ENCODE assay signal across 8 mouse cellular contexts in genomic region chr15:81745601-81746114, GRCm38 (mm10). TPM values are rescaled to one million over a fixed set of nuclear protein-coding genes. Genes with fewer than 3 reads are reported as not detected.
DNase-seq lines count a peak whose midpoint lies in the region; ATAC-seq and TF ChIP-seq lines count a peak whose summit lies in the region.

No protein-coding gene starts in this region.

- H3K36me3 ChIP-seq in embryonic facial prominence, embryonic 12.5 days: no peaks in the 10 kb centered on the region
- no peaks in the 10 kb centered on the region for H3K36me3 ChIP-seq in heart, embryonic 11.5 days (ENCODE audit: control insufficient read depth, insufficient read depth, low read length)
- no peaks in the 10 kb centered on the region for H3K36me3 ChIP-seq in kidney, embryonic 14.5 days (ENCODE audit: control insufficient read depth, insufficient read depth, low read length)
- H3K36me3 ChIP-seq in liver, embryonic 14.5 days (replicated peaks; ENCODE audit: control insufficient read depth, insufficient read depth, low read depth): no peaks in the 10 kb centered on the region

- H3K27me3 ChIP-seq in embryonic facial prominence, embryonic 12.5 days: 0 out of 2 replicates have a peak, but pooled peaks cover 3% of the 10 kb centered on the region
- H3K27me3 ChIP-seq in heart, embryonic 11.5 days (ENCODE audit: control insufficient read depth, insufficient read depth, low read length): no peaks in the 10 kb centered on the region
- no peaks in the 10 kb centered on the region for H3K27me3 ChIP-seq in kidney, embryonic 14.5 days (ENCODE audit: control insufficient read depth, insufficient read depth, low read length)
- H3K27me3 ChIP-seq in liver, embryonic 14.5 days (ENCODE audit: control insufficient read depth, insufficient read depth, low read length): no peaks in the 10 kb centered on the region

- DNase-seq in 3134 (ENCODE audit: extremely low read depth, insufficient read length, low spot score): peak; percentile 65
- DNase-seq in adrenal gland, adult (ENCODE audit: inconsistent age in 2 of 2, low spot score in 1 of 2): peak; percentile 65 to 83
- no peak for DNase-seq in liver, embryonic 14.5 days (ENCODE audit: low read depth in 3 of 3, low spot score in 3 of 3)
- DNase-seq in neural tube, embryonic 10.5 days (ENCODE audit: extremely low spot score, low spot score): peak; percentile 83
- DNase-seq in testis, postnatal 14 days (ENCODE audit: low spot score): peak; percentile 76

- 2% methylated on average over 32 of the region's 33 CpGs for WGBS in embryonic facial prominence, embryonic 12.5 days
- WGBS in heart, embryonic 11.5 days (ENCODE audit: insufficient replicate concordance): under 1% methylated on average over 32 of the region's 33 CpGs
- under 1% methylated on average over 31 of the region's 33 CpGs for WGBS in kidney, embryonic 14.5 days
- 1% methylated on average over 33 of the region's 33 CpGs for WGBS in liver, embryonic 14.5 days (ENCODE audit: insufficient replicate concordance)

- H3K4me3 ChIP-seq in embryonic facial prominence, embryonic 12.5 days: peak overlapping the region; percentile 75
- H3K4me3 ChIP-seq in heart, embryonic 11.5 days (ENCODE audit: low read depth, low read length): peak overlapping the region; percentile 83
- H3K4me3 ChIP-seq in kidney, embryonic 14.5 days (ENCODE audit: low read length): peak overlapping the region; percentile 96
- peak overlapping the region; percentile 79 to 87 for H3K4me3 ChIP-seq in liver, embryonic 14.5 days (ENCODE audit: insufficient read depth in 1 of 2, low read depth in 2 of 2, low read length in 2 of 2)

- peak overlapping the region; percentile 94 for H3K9ac ChIP-seq in embryonic facial prominence, embryonic 12.5 days
- H3K9ac ChIP-seq in heart, embryonic 11.5 days (ENCODE audit: low read depth, low read length): peak overlapping the region; percentile 99
- H3K9ac ChIP-seq in kidney, embryonic 14.5 days (ENCODE audit: low read depth, low read length): peak overlapping the region; percentile 88
- peak overlapping the region; percentile 79 for H3K9ac ChIP-seq in liver, embryonic 14.5 days (replicated peaks)

- no peak for TF ChIP-seq CTCF in liver, embryonic 14.5 days (IDR thresholded peaks at IDR 0.05; ENCODE audit: low read depth)

- no peaks in the 10 kb centered on the region for H3K9me3 ChIP-seq in embryonic facial prominence, embryonic 12.5 days
- H3K9me3 ChIP-seq in heart, embryonic 11.5 days (replicated peaks; ENCODE audit: control insufficient read depth, low read length): no peaks in the 10 kb centered on the region
- H3K9me3 ChIP-seq in kidney, embryonic 14.5 days (ENCODE audit: control insufficient read depth, low read length): no peaks in the 10 kb centered on the region
- H3K9me3 ChIP-seq in liver, embryonic 14.5 days (ENCODE audit: control insufficient read depth, low read length): no peaks in the 10 kb centered on the region

- peak overlapping the region; percentile 94 for H3K27ac ChIP-seq in embryonic facial prominence, embryonic 12.5 days
- peak overlapping the region; percentile 85 for H3K27ac ChIP-seq in heart, embryonic 11.5 days (ENCODE audit: low read depth, low read length)
- peak overlapping the region; percentile 93 for H3K27ac ChIP-seq in kidney, embryonic 14.5 days (ENCODE audit: low read depth, low read length)
- H3K27ac ChIP-seq in liver, embryonic 14.5 days: no peak overlapping the region; the same call in 1 of the 2 replicates

- peak overlapping the region; percentile 75 for H3K4me2 ChIP-seq in embryonic facial prominence, embryonic 12.5 days (replicated peaks)
- peak overlapping the region; percentile 90 for H3K4me2 ChIP-seq in heart, embryonic 11.5 days
- H3K4me2 ChIP-seq in kidney, embryonic 14.5 days (replicated peaks; ENCODE audit: low read depth, low read length): peak overlapping the region; percentile 58
- peak overlapping the region; percentile 81 for H3K4me2 ChIP-seq in liver, embryonic 14.5 days (ENCODE audit: low read depth)

- peaks cover 11% of the 10 kb centered on the region for H3K4me1 ChIP-seq in embryonic facial prominence, embryonic 12.5 days
- peaks cover 16% of the 10 kb centered on the region for H3K4me1 ChIP-seq in heart, embryonic 11.5 days (ENCODE audit: control insufficient read depth, insufficient read depth, low read length)
- peaks cover 15% of the 10 kb centered on the region; the same call in 1 of the 2 replicates for H3K4me1 ChIP-seq in kidney, embryonic 14.5 days (ENCODE audit: control insufficient read depth, insufficient read depth, low read length)
- no peaks in the 10 kb centered on the region; a peak in 1 of 4 replicates for H3K4me1 ChIP-seq in liver, embryonic 14.5 days (replicated peaks; ENCODE audit: control insufficient read depth in 2 of 2, insufficient read depth in 2 of 2, low read length in 1 of 2)

- TF ChIP-seq EP300 in liver, embryonic 14.5 days (IDR thresholded peaks at IDR 0.05; ENCODE audit: low read depth): no peak

- peak; percentile 65 for ATAC-seq in embryonic facial prominence, embryonic 12.5 days (ENCODE audit: insufficient number of reproducible peaks, insufficient read depth, low FRiP score, low TSS enrichment)
- ATAC-seq in heart, embryonic 11.5 days (replicated peaks; ENCODE audit: insufficient number of reproducible peaks, low FRiP score, low TSS enrichment): peak; percentile 75
- ATAC-seq in kidney, embryonic 14.5 days (ENCODE audit: low FRiP score, low TSS enrichment): peak; percentile 80
- peak; percentile 38; the same call in 1 of the 2 replicates for ATAC-seq in liver, embryonic 14.5 days (ENCODE audit: insufficient read depth)

RNA-seq across cellular contexts. Expression of gene Rangap1, which starts 0.3 kb away (rescaled TPM):
- polyA plus RNA-seq in embryonic facial prominence, embryonic 12.5 days (2016; fragmentation: Nextera tagmentation; extraction: Ambion mirVana): 121 and 123 TPM in 2 replicates
- polyA plus RNA-seq in heart, embryonic 11.5 days (2014; fragmentation: Nextera tagmentation; extraction: Ambion mirVana): 96.3 and 105 TPM in 2 replicates
- polyA plus RNA-seq in kidney, embryonic 14.5 days (2014; fragmentation: Nextera tagmentation; extraction: Ambion mirVana): 85.0 and 100.0 TPM in 2 replicates
- 41.5 and 50.6 TPM in 2 replicates for polyA plus RNA-seq in liver, embryonic 14.5 days (2012; rRNA removed)
- 57.1 and 61.0 TPM in 2 replicates for polyA plus RNA-seq in liver, embryonic 14.5 days (2014; fragmentation: Nextera tagmentation; extraction: Ambion mirVana)

RNA-seq across cellular contexts. Expression of gene Zc3h7b, which starts 0.8 kb away (rescaled TPM):
- polyA plus RNA-seq in embryonic facial prominence, embryonic 12.5 days (2016; fragmentation: Nextera tagmentation; extraction: Ambion mirVana): 36.4 and 41.1 TPM in 2 replicates
- 26.9 and 36.8 TPM in 2 replicates for polyA plus RNA-seq in heart, embryonic 11.5 days (2014; fragmentation: Nextera tagmentation; extraction: Ambion mirVana)
- polyA plus RNA-seq in kidney, embryonic 14.5 days (2014; fragmentation: Nextera tagmentation; extraction: Ambion mirVana): 46.3 and 60.5 TPM in 2 replicates
- polyA plus RNA-seq in liver, embryonic 14.5 days (2012; rRNA removed): 5.2 and 5.7 TPM in 2 replicates
- polyA plus RNA-seq in liver, embryonic 14.5 days (2014; fragmentation: Nextera tagmentation; extraction: Ambion mirVana): 4.0 and 5.3 TPM in 2 replicates

RNA-seq across cellular contexts. Expression of gene Chadl, which starts 48.6 kb away (rescaled TPM):
- polyA plus RNA-seq in embryonic facial prominence, embryonic 12.5 days (2016; fragmentation: Nextera tagmentation; extraction: Ambion mirVana): 7.6 and 8.5 TPM in 2 replicates
- polyA plus RNA-seq in heart, embryonic 11.5 days (2014; fragmentation: Nextera tagmentation; extraction: Ambion mirVana): 0.44 and 1.5 TPM in 2 replicates
- 5.0 and 5.3 TPM in 2 replicates for polyA plus RNA-seq in kidney, embryonic 14.5 days (2014; fragmentation: Nextera tagmentation; extraction: Ambion mirVana)
- polyA plus RNA-seq in liver, embryonic 14.5 days (2012; rRNA removed): 0.20 and 0.28 TPM in 2 replicates
- polyA plus RNA-seq in liver, embryonic 14.5 days (2014; fragmentation: Nextera tagmentation; extraction: Ambion mirVana): 0.25 and 0.33 TPM in 2 replicates

RNA-seq across cellular contexts. Expression of gene Tef, which starts 56.6 kb away (rescaled TPM):
- polyA plus RNA-seq in embryonic facial prominence, embryonic 12.5 days (2016; fragmentation: Nextera tagmentation; extraction: Ambion mirVana): 29.7 and 30.9 TPM in 2 replicates
- polyA plus RNA-seq in heart, embryonic 11.5 days (2014; fragmentation: Nextera tagmentation; extraction: Ambion mirVana): 15.0 and 16.3 TPM in 2 replicates
- 16.1 and 19.2 TPM in 2 replicates for polyA plus RNA-seq in kidney, embryonic 14.5 days (2014; fragmentation: Nextera tagmentation; extraction: Ambion mirVana)
- 4.4 and 5.1 TPM in 2 replicates for polyA plus RNA-seq in liver, embryonic 14.5 days (2012; rRNA removed)
- 2.7 and 5.0 TPM in 2 replicates for polyA plus RNA-seq in liver, embryonic 14.5 days (2014; fragmentation: Nextera tagmentation; extraction: Ambion mirVana)

Comparison
In these comparisons a context has a peak if more than half of its experiments do, and no peak if none do; other contexts are left out.
1. DNase-seq: peak in 3134 (single experiment), adrenal gland, adult (2 of 2), neural tube, embryonic 10.5 days (single experiment) and testis, postnatal 14 days (single experiment); none in liver, embryonic 14.5 days (0 of 3).
2. Peak in every context shown above with its lines, with median percentiles within 50 percentile points of each other: ATAC-seq, H3K4me2 ChIP-seq, H3K4me3 ChIP-seq and H3K9ac ChIP-seq.